Mouse (Mus musculus) G1E (cell line): Measurements from ENCODE around the gene Snx29.

ENCODE experiments used
- CTCF ChIP-seq: IDR thresholded peaks from 2 replicates; pipeline ENCODE4 v1.5.1; 2012; ENCODE audit warnings: low read depth, low read length, inconsistent platforms, mixed read lengths
- GATA1 ChIP-seq: IDR thresholded peaks from 2 replicates; pipeline ENCODE4 v1.6.1; 2012; ENCODE audit warnings: borderline replicate concordance, low read length, inconsistent platforms, mixed read lengths
- POLR2AphosphoS5 ChIP-seq: IDR thresholded peaks from 2 replicates; pipeline ENCODE4 v1.6.1; 2012; ENCODE audit warnings: low read depth, low read length, inconsistent platforms; ENCODE audit not compliant: insufficient replicate concordance
- TAL1 ChIP-seq: conservative IDR thresholded peaks from 2 replicates; pipeline ENCODE4 v1.6.1; 2012; ENCODE audit warnings: low read depth, low read length, inconsistent platforms, mixed read lengths

DNA sequence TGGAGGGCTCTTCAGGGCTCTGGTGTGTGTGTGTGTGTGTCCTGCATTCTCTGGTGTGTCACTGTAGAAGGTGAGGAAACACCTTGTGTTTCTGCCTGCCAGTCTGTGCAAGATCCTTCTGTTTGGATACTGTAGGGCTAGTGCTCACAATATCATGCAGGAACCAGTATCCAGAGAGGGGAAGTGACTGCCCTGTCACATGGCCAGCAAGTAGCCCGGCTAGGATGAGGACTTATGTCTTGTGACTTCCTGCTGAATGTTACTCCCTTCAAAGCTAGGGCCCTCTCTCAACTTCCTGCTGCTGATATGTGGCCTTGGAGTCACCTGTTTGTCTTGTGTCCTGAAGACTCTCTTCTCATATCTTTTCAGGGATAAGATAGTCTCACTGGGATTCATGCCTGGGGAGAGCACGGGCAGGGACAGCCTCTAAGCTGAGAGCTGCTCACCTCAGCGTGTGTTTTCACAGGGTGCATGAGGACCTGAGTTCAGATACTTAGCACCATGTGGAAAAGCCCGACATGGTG is 20.6 kb downstream of the Snx29 start:
- TF ChIP-seq TAL1 (no peak), CTCF (no peak), POLR2AphosphoS5 (no peak), GATA1 (no peak)
